Mouse (Mus musculus) heart, postnatal 36 days (tissue): ENCODE results near the gene Dpp6. TPM values are rescaled to one million over a fixed set of nuclear protein-coding genes. Genes with fewer than 3 reads are reported as not detected.

ENCODE experiments used
- DNase-seq, 2 experiments: peaks; one replicate each; pipeline ENCODE4 v3.0.0; 2021 to 2022
- intact Hi-C: fragments of 180-260 bp; cut with DNase I; formaldehyde crosslinking; loops from one replicate; pipeline ENCODE4 v1.15.1; 2025
- total RNA-seq, 2 experiments: library from RNA; stranded (reverse); gene quantifications; 2 replicates each; pipeline ENCODE4 v1.2.3; 2021

Gene Dpp6
- total RNA-seq, 2 experiments from 2014 or later = 0.06 to 0.11 TPM

- DNase-seq = no peak
- intact Hi-C loops = no loop called here
Observed at GRCm38 (mm10) chr5:26945169-26945920, 128.3 kb downstream of the Dpp6 start.

DNA sequence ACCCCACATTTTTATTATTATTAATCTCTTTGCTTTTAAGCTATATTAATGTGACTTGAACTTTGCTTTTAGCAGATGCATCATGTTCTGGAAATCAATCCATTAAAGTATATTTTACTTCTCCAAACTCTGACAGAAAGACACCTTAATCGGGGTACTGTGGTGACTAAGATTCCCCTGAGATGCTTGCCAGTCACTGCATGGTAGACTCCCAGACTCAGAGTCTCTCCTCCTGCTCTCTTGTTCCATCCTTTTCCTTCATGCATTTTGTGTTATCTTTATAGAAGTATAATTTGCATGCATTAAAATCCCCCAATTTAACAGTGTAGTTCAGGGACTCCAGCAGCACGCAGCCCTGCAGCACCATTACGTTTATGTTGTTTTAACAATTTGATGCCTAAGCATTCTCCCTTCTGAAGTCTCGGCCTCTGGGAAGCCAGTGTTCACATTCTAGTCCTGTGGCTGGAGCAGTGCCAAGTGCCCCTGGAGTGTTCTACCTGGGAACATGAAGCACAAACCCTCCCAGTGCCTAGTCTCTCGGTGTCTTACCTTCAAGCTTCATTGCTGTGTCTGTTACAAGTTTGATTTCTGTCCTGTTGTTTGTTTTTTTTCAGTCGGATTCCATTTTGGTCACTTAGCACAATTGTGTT lies 153.1 kb downstream of the Dpp6 start:
- intact Hi-C loops = no loop called here

GRCm38 (mm10) chr5:26973166-26973565 lies 156.2 kb downstream of the Dpp6 start:
- no peak for DNase-seq
- intact Hi-C loops = no loop called here

More for the DNA sequence above, 153.1 kb downstream of the Dpp6 start:
- DNase-seq = no peak

- intact Hi-C loops = no loop called here
Observed at GRCm38 (mm10) chr5:26979348-26979747, 162.3 kb downstream of the Dpp6 start.

GRCm38 (mm10) chr5:26979755-26980154 lies 162.8 kb downstream of the Dpp6 start:
- intact Hi-C loops = no loop called here

More at GRCm38 (mm10) chr5:26979348-26979747, 162.3 kb downstream of the Dpp6 start:
- no peak for DNase-seq

GRCm38 (mm10) chr5:26985114-26985513 lies 168.1 kb downstream of the Dpp6 start:
- intact Hi-C loops = no loop called here
- no peak for DNase-seq

More at GRCm38 (mm10) chr5:26979755-26980154, 162.8 kb downstream of the Dpp6 start:
- DNase-seq = no peak

DNA sequence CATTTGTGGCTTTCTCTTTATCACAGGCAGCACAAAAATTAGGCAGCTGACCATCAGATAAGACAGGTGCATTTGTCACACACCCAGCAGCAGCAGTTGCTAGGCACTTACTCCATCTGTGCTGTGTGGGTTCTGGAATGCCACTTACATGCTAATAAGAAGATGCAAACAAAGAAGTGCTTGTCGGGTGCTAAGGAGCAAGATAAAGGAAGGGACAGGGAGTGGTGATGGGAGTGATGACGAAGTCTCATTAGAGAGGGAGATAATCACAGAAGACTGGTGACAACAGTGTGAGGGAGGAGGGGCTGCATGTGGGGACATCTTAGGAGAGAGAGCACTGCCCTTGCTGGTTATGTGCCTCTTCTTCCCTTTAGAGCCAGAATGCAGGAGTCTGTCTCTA lies 174.6 kb downstream of the Dpp6 start:
- intact Hi-C loops = no loop called here

DNA sequence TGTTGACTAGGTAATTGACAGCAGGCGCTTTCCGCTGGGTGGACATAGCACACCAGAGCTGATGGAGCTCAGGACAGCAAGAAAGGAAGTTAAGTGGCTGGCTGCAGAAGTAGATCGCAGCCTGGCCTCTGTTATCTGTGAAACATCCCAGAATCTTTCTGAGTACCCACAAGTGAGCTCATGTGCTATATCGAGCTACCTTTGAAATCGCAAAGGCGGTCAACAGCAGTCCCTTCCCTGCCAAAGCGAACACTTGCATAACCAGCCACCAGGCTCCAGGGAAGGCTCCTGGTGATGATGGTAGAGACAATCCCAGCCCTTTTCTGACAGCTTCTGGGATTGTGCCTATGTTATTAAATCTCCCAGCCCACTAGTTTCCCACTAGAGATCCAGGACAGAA lies 186.5 kb downstream of the Dpp6 start:
- no peak for DNase-seq
- intact Hi-C loops = no loop called here

More for the DNA sequence above, 174.6 kb downstream of the Dpp6 start:
- no peak for DNase-seq

DNA sequence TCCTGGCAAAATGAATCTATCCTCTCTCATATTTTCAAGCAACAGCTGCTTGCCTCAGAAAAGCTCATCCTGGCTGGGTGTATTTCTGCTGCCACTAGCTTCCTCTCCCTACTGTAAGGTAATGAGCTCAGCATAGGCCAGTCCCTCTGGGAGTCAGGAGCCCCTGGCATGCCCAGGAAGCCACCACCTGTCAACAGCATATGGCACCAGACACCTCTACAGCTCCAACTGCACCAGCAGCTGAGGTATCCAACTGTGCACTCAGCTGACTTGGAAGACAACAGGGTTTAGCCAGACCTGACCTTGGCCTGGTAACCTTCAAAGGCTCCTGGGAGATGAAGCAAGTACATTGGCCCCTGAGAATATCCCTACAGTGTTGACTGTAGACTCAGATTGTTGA lies 192.2 kb downstream of the Dpp6 start:
- intact Hi-C loops = no loop called here
- DNase-seq = no peak

DNA sequence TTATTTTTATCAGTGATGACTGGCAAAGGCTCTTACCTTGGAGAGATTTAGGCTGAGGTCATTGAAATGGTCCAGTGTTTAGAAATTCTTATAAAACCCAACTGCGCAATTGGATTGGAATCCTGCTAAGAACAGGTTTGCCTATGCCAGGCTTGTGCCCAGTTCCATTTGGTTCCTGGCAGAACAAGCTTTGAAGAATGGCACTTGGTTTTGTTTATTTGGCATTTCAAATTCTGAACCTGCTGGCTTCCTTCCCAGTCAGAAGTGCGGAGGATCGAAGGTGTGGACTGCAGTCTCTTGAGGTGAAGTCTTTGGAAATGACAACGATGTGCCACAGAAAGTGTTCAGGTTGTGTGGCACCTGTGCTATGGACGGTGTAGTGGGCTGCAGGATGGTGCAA lies 193.6 kb downstream of the Dpp6 start:
- intact Hi-C loops = no loop called here
- DNase-seq = no peak

- no peak for DNase-seq
- intact Hi-C loops = no loop called here
Observed at GRCm38 (mm10) chr5:27018314-27018956, 201.4 kb downstream of the Dpp6 start.

DNA sequence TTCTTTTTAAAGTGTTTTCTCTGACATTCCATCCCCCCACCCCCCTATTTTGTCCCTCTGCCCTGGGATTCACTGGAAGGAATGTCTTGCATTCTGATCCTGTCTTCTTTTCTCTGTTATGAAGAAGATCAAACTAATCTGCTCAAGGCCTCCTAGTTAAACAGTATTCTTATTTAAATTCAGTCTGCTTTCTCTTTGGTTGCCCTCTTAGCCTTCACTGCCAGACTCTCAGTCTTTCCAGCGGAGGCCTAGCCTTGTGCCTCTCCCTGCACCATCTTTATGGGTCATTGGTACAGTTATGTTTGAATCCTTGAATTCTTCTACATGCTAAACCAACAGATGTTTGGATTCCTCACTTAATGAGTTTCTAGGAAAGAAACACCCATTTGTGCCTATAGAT lies 211.6 kb downstream of the Dpp6 start:
- intact Hi-C loops = no loop called here

GRCm38 (mm10) chr5:27029784-27030183 lies 212.8 kb downstream of the Dpp6 start:
- intact Hi-C loops = no loop called here
- no peak for DNase-seq

More for the DNA sequence above, 211.6 kb downstream of the Dpp6 start:
- DNase-seq = no peak

GRCm38 (mm10) chr5:27034858-27035257 lies 217.9 kb downstream of the Dpp6 start:
- intact Hi-C loops = no loop called here
- no peak for DNase-seq

GRCm38 (mm10) chr5:27035291-27035690 lies 218.3 kb downstream of the Dpp6 start:
- DNase-seq = no peak
- intact Hi-C loops = no loop called here

GRCm38 (mm10) chr5:27035891-27036290 lies 218.9 kb downstream of the Dpp6 start:
- no peak for DNase-seq
- intact Hi-C loops = no loop called here

GRCm38 (mm10) chr5:27037796-27038195 lies 220.8 kb downstream of the Dpp6 start:
- DNase-seq = no peak
- intact Hi-C loops = no loop called here

DNA sequence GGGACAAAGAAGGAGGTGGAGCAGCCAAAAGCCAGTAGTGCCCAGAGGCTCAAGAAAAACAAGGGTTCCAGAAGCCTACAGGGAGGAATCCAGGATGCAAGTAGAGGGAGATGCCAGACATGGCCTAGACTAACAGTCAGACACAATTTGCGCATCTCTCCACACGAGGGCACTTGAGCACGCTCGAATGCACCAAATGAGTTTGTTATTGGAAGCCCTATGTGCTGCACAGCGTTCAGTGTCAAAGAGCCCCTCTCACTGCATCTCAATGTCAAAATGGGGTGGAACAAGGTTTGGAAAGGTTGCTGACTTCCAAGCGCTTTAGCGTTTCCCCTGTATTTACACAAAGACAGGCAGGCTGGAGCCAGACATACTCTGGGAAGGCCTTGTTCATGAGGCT lies 231.2 kb downstream of the Dpp6 start:
- DNase-seq = peak in 1 of 2 experiments; percentile 3
- intact Hi-C loops = no loop called here

DNA sequence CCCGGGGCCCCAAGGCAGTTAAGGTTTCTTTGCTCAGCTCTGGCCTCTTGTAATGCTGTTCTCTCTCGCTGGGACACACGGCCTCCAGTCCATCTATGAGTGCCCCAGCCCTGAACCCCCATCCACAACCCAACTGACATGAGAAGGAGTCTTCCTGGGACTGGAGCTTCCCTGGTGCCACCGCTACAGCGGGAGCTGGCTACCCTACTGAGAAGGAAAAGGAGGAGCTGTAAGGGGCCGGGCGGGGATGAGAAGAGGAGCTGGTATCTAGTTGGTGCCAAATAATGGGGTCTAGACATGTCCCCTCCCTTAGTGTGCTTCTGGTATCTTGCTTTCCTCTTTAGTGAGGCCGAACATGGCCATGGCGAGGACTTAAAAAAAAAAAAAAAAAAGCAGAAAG lies 231.9 kb downstream of the Dpp6 start:
- DNase-seq = no peak
- intact Hi-C loops = no loop called here

- intact Hi-C loops = no loop called here
- DNase-seq = no peak
Observed at GRCm38 (mm10) chr5:27049341-27050091, 232.5 kb downstream of the Dpp6 start.

GRCm38 (mm10) chr5:27051250-27051649 lies 234.2 kb downstream of the Dpp6 start:
- intact Hi-C loops = no loop called here
- no peak for DNase-seq
